Mouse (Mus musculus) liver, adult 2 months (tissue): ENCODE measurements around the gene Cmtm8.

ENCODE experiments used
- CTCF ChIP-seq: fragments of 200-500 bp; IDR thresholded peaks from 2 replicates; pipeline ENCODE4 v1.5.1; 2011; ENCODE audit warnings: low read depth, low read length, control low read depth
- POLR2A ChIP-seq: fragments of 200-500 bp; IDR thresholded peaks from 2 replicates; pipeline ENCODE4 v1.6.1; 2011; ENCODE audit warnings: low read length, control low read depth; ENCODE audit not compliant: insufficient read depth; ENCODE audit errors: extremely low read depth

- TF ChIP-seq POLR2A (no peak), CTCF (peak; percentile 29; the same call in 1 of the 2 replicates)
Observed at GRCm38 (mm10) chr9:114855327-114855726, 11.4 kb upstream of the Cmtm8 start.
